Mouse (Mus musculus) midbrain, embryonic 16.5 days (tissue): ENCODE results near the gene Vmn2r83. TPM values are rescaled to one million over a fixed set of nuclear protein-coding genes. Genes with fewer than 3 reads are reported as not detected.

ENCODE experiments used
- ATAC-seq: fragments of 200-750 bp; cut with Nextera tagmentation; 2 replicates; pipeline ENCODE4 v1.8.0; 2017; ENCODE audit warnings: moderate TSS enrichment
- H3K27ac ChIP-seq: fragments of 300-500 bp; sonication (generic); 2 replicates; pipeline ENCODE4 v1.5.1; 2014; ENCODE audit warnings: mild to moderate bottlenecking, low read length, mixed read lengths
- H3K27me3 ChIP-seq: fragments of 300-500 bp; sonication (generic); 2 replicates; pipeline ENCODE4 v1.6.1; 2014; ENCODE audit warnings: low read depth, low read length, mixed read lengths; ENCODE audit not compliant: control insufficient read depth, insufficient read depth
- H3K36me3 ChIP-seq: fragments of 300-500 bp; sonication (generic); 2 replicates; pipeline ENCODE4 v1.6.1; 2014; ENCODE audit warnings: mild to moderate bottlenecking, low read length, moderate library complexity, mixed read lengths; ENCODE audit not compliant: control insufficient read depth, insufficient read depth
- H3K4me1 ChIP-seq: fragments of 300-500 bp; sonication (generic); 2 replicates; pipeline ENCODE4 v1.6.1; 2014; ENCODE audit warnings: mild to moderate bottlenecking, low read length, mixed read lengths; ENCODE audit not compliant: control insufficient read depth, insufficient read depth
- H3K4me2 ChIP-seq: fragments of 300-500 bp; sonication (generic); 2 replicates; pipeline ENCODE4 v1.6.1; 2014; ENCODE audit warnings: mild to moderate bottlenecking, low read length, mixed read lengths
- H3K4me3 ChIP-seq: fragments of 300-500 bp; sonication (generic); 2 replicates; pipeline ENCODE4 v1.5.1; 2014; ENCODE audit warnings: low read depth, mild to moderate bottlenecking, low read length, moderate library complexity, mixed read lengths
- H3K9ac ChIP-seq: fragments of 300-500 bp; sonication (generic); 2 replicates; pipeline ENCODE4 v1.6.1; 2014; ENCODE audit warnings: low read depth, low read length, mixed read lengths
- H3K9me3 ChIP-seq: fragments of 300-500 bp; sonication (generic); replicated peaks from 2 replicates; pipeline ENCODE4 v1.6.1; 2014; ENCODE audit warnings: mild to moderate bottlenecking, low read length, mixed read lengths; ENCODE audit not compliant: control insufficient read depth, poor library complexity, severe bottlenecking
- WGBS: fragments of 180-500 bp; shearing (Covaris S2); extraction: QIAGEN DNeasy Blood & Tissue Kit; methylation state at CpG from one replicate; pipeline ENCODE4 v1.1.7; 2014; 5-methylcytosine and 5-hydroxymethylcytosine counted together
- polyA plus RNA-seq: library from polyadenylated mRNA; unstranded; fragments of >200 nt; fragmentation: Nextera tagmentation; extraction: Ambion mirVana; gene quantifications from 2 replicates; pipeline ENCODE4 v1.2.1, GENCODE M21; 2015

Gene Vmn2r83
- polyA plus RNA-seq, 1 experiment from 2014 or later: not detected

GRCm38 (mm10) chr10:79526661-79527452 lies 58.3 kb downstream of the Vmn2r83 start:
- no peaks in the 10 kb centered on the region for H3K9me3 ChIP-seq
- no peak overlapping the region for H3K9ac ChIP-seq
- H3K4me1 ChIP-seq: no peaks in the 10 kb centered on the region
- WGBS: 87% methylated on average over 12 of the region's 12 CpGs
- no peak overlapping the region for H3K4me2 ChIP-seq
- H3K36me3 ChIP-seq: no peaks in the 10 kb centered on the region; the same call in 1 of the 2 replicates
- no peak for ATAC-seq
- H3K27me3 ChIP-seq: no peaks in the 10 kb centered on the region
- no peak overlapping the region for H3K27ac ChIP-seq
- H3K4me3 ChIP-seq: no peak overlapping the region

GRCm38 (mm10) chr10:79527453-79527845 lies 58.9 kb downstream of the Vmn2r83 start:
- Histone ChIP-seq H3K9me3 (no peaks in the 10 kb centered on the region), H3K27me3 (no peaks in the 10 kb centered on the region), H3K27ac (no peak overlapping the region), H3K4me1 (no peaks in the 10 kb centered on the region), H3K4me2 (no peak overlapping the region), H3K4me3 (no peak overlapping the region), H3K9ac (no peak overlapping the region), H3K36me3 (no peaks in the 10 kb centered on the region; the same call in 1 of the 2 replicates)
- ATAC-seq: no peak
- WGBS: 92% methylated on average over 6 of the region's 6 CpGs

GRCm38 (mm10) chr10:79528081-79528480 lies 59.5 kb downstream of the Vmn2r83 start:
- no peak overlapping the region for H3K27ac ChIP-seq
- no peak overlapping the region for H3K9ac ChIP-seq
- WGBS: 89% methylated on average over 3 of the region's 3 CpGs
- no peaks in the 10 kb centered on the region; the same call in 1 of the 2 replicates for H3K36me3 ChIP-seq
- no peak overlapping the region for H3K4me2 ChIP-seq
- H3K4me3 ChIP-seq: no peak overlapping the region
- no peaks in the 10 kb centered on the region for H3K27me3 ChIP-seq
- ATAC-seq: no peak
- no peaks in the 10 kb centered on the region for H3K9me3 ChIP-seq
- H3K4me1 ChIP-seq: peaks cover 3% of the 10 kb centered on the region; the same call in 1 of the 2 replicates

- Histone ChIP-seq H3K4me3 (no peak overlapping the region), H3K9me3 (no peaks in the 10 kb centered on the region), H3K27me3 (no peaks in the 10 kb centered on the region), H3K36me3 (no peaks in the 10 kb centered on the region; the same call in 1 of the 2 replicates), H3K27ac (no peak overlapping the region), H3K4me1 (peaks cover 3% of the 10 kb centered on the region; the same call in 1 of the 2 replicates), H3K9ac (no peak overlapping the region), H3K4me2 (no peak overlapping the region)
- WGBS: 80% methylated on average over 8 of the region's 8 CpGs
- no peak for ATAC-seq
Observed at GRCm38 (mm10) chr10:79530241-79530640, 61.7 kb downstream of the Vmn2r83 start.

GRCm38 (mm10) chr10:79530721-79531120 lies 62.2 kb downstream of the Vmn2r83 start:
- Histone ChIP-seq H3K36me3 (no peaks in the 10 kb centered on the region; the same call in 1 of the 2 replicates), H3K27ac (no peak overlapping the region), H3K9ac (no peak overlapping the region), H3K4me1 (peaks cover 3% of the 10 kb centered on the region; the same call in 1 of the 2 replicates), H3K27me3 (no peaks in the 10 kb centered on the region), H3K4me2 (no peak overlapping the region), H3K9me3 (no peaks in the 10 kb centered on the region), H3K4me3 (no peak overlapping the region)
- 94% methylated on average over 13 of the region's 13 CpGs for WGBS
- no peak for ATAC-seq

- Histone ChIP-seq H3K4me3 (no peak overlapping the region), H3K27me3 (no peaks in the 10 kb centered on the region), H3K4me2 (no peak overlapping the region), H3K4me1 (peaks cover 3% of the 10 kb centered on the region; the same call in 1 of the 2 replicates), H3K9me3 (no peaks in the 10 kb centered on the region), H3K9ac (no peak overlapping the region), H3K27ac (no peak overlapping the region), H3K36me3 (no peaks in the 10 kb centered on the region; the same call in 1 of the 2 replicates)
- no peak for ATAC-seq
- 90% methylated on average over 3 of the region's 3 CpGs for WGBS
Observed at GRCm38 (mm10) chr10:79531593-79531992, 63.1 kb downstream of the Vmn2r83 start.

GRCm38 (mm10) chr10:79532678-79533077 lies 64.1 kb downstream of the Vmn2r83 start:
- ATAC-seq: peak; percentile 8; the same call in 1 of the 2 replicates
- Histone ChIP-seq H3K4me1 (peaks cover 3% of the 10 kb centered on the region; the same call in 1 of the 2 replicates), H3K36me3 (peaks cover 3% of the 10 kb centered on the region; the same call in 1 of the 2 replicates), H3K9ac (peak overlapping the region; percentile 80; the same call in 1 of the 2 replicates), H3K9me3 (no peaks in the 10 kb centered on the region), H3K27ac (no peak overlapping the region), H3K4me3 (peak overlapping the region; percentile 64), H3K27me3 (no peaks in the 10 kb centered on the region), H3K4me2 (peak overlapping the region; percentile 96)
- WGBS: 28% methylated on average over 3 of the region's 3 CpGs

- no peaks in the 10 kb centered on the region for H3K27me3 ChIP-seq
- peaks cover 6% of the 10 kb centered on the region for H3K36me3 ChIP-seq
- ATAC-seq: peak; percentile 46
- H3K4me2 ChIP-seq: peak within 1 kb of the TSS; percentile 96
- H3K4me3 ChIP-seq: peak within 1 kb of the TSS; percentile 64
- H3K27ac ChIP-seq: no peak within 1 kb of the TSS
- peaks cover 3% of the 10 kb centered on the region; the same call in 1 of the 2 replicates for H3K4me1 ChIP-seq
- no peaks in the 10 kb centered on the region for H3K9me3 ChIP-seq
- H3K9ac ChIP-seq: peak within 1 kb of the TSS; percentile 80
- WGBS: under 1% methylated on average over 52 of the region's 52 CpGs
Observed at GRCm38 (mm10) chr10:79533126-79533911, 64.8 kb downstream of the Vmn2r83 start, which contains the start of gene Plpp2. Plpp2 (minus strand) TSS chr10:79533796.
